Mouse (Mus musculus) megakaryocyte, embryonic 14.5 days (primary cell): ENCODE measurements around the gene Cog5.

Source experiments
- FLI1 ChIP-seq: IDR thresholded peaks from 2 replicates; pipeline ENCODE4 v1.6.1; 2012; ENCODE audit warnings: low read length, inconsistent platforms, mixed read lengths
- GATA1 ChIP-seq: IDR thresholded peaks from 3 replicates; pipeline ENCODE4 v1.6.1; 2012; ENCODE audit warnings: mixed read lengths, low read length, inconsistent platforms, borderline replicate concordance

DNA sequence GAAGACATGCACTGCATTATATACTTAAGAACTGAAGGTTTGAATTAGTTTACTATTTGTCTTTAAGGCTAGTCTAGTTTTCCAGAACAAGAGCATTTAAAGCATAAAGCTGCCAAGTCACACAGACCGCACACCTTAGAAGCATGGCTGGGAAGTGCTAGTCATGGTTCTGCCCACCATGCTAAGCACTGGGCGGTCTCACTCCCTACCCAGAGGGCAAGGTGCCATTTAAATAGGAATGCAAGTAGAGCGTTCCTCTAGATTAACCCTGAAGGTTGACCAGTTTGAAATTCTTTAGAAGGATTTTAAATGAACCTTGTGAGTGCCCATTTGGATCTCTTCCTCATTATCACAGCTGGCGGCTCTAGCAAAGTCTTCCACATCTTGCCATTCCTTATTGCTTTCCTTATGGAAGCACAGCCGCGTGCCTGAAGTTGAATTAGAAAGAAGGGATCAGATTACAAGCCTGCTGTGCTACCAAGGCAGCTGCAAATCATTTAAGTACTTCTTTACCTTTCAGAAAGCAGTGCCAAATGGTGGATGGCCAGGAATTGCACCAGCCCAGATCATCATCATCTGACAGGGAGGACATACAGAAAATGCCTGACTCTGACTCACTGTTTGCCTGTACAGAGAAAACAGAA is 282.1 kb downstream of the Cog5 start:
- TF ChIP-seq GATA1: no peak
- no peak for TF ChIP-seq FLI1
